Mouse (Mus musculus): ENCODE measurements around the gene Cavin3.

DNA sequence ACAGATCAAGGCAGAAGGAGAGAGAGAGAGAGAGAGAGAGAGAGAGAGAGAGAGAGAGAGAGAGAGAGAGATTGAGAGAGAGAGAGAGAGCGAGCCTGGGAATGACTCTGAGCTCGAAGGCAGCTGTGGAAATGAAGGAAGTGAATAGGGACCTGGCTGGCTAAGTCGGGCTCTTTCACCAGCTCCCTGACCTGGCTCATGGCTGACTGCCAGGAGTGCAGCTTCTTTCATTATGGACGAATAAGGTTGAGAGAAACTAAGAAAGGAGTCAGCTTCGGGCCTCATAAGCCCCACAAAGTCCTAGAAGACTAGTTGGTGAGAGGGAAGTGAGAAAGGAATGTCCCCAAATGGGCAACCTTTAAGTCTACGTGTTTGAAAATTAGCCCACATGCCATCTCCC is 38.1 kb upstream of the Cavin3 start:
- no peak for TF ChIP-seq GATA1 (IDR thresholded peaks at IDR 0.05; ENCODE audit: borderline replicate concordance, low read length)
- no peak for TF ChIP-seq CTCF (IDR thresholded peaks at IDR 0.05; ENCODE audit: low read depth, low read length)
- no peak for TF ChIP-seq TAL1 (conservative IDR thresholded peaks at IDR 0.05; ENCODE audit: low read depth, low read length)

All from G1E (cell line).